ENCODE assay signal across 17 mouse cellular contexts in genomic region chr2:80618991-80619390, GRCm38 (mm10).
"Had no signal": no experiment of that assay in that cellular context is flagged by ENCODE, and none has a peak within 500 bp of the region (broad histone marks: within the 10 kb centered on the region; RNA-seq: fewer than 3 reads in every experiment).

No protein-coding gene starts in this region.

- H3K9me3 ChIP-seq: lung, embryonic 15.5 days; midbrain, embryonic 13.5 days; midbrain, embryonic 15.5 days; neural tube, embryonic 12.5 days had no signal

- H3K4me3 ChIP-seq: lung, embryonic 15.5 days; midbrain, embryonic 13.5 days; midbrain, embryonic 15.5 days; neural tube, embryonic 12.5 days had no signal

- H3K36me3 ChIP-seq: midbrain, embryonic 15.5 days had no signal

- H3K27me3 ChIP-seq: lung, embryonic 15.5 days; midbrain, embryonic 13.5 days; midbrain, embryonic 15.5 days; neural tube, embryonic 12.5 days had no signal

- DNase-seq: liver, postnatal 0 days; lung, adult 2 months; lung, postnatal 14 days; lung, postnatal 36 days; retina, postnatal 1 day; right cerebral cortex, adult 18-20 months; right cerebral cortex, postnatal 25 days; right cerebral cortex, postnatal 4 days; spleen, adult 18-20 months; thymus, adult 2 months; thymus, postnatal 25 days; thymus, postnatal 4 days had no signal

- ATAC-seq: liver, postnatal 0 days; lung, postnatal 0 days; midbrain, embryonic 13.5 days; midbrain, embryonic 15.5 days had no signal
